Mouse (Mus musculus) midbrain, postnatal 0 days (tissue): ENCODE results near the gene Rex1bd. TPM values are rescaled to one million over a fixed set of nuclear protein-coding genes. Genes with fewer than 3 reads are reported as not detected.

Experiments
- ATAC-seq: fragments of 200-750 bp; cut with Nextera tagmentation; 2 replicates; pipeline ENCODE4 v1.8.0; 2017; ENCODE audit warnings: moderate number of reproducible peaks, mild to moderate bottlenecking, moderate TSS enrichment, moderate library complexity; ENCODE audit not compliant: low FRiP score
- DNase-seq: peaks from one replicate; pipeline ENCODE4 v3.0.0-alpha.2; 2015; ENCODE audit warnings: low spot score
- H3K27ac ChIP-seq: fragments of 300-500 bp; sonication (generic); 2 replicates; pipeline ENCODE4 v1.5.1; 2014; ENCODE audit warnings: low read depth, mild to moderate bottlenecking, low read length, mixed read lengths
- H3K27me3 ChIP-seq: fragments of 300-500 bp; sonication (generic); 2 replicates; pipeline ENCODE4 v1.6.1; 2014; ENCODE audit warnings: low read length, control low read depth, mixed read lengths; ENCODE audit not compliant: insufficient read depth
- H3K36me3 ChIP-seq: fragments of 300-500 bp; sonication (generic); 2 replicates; pipeline ENCODE4 v1.6.1; 2014; ENCODE audit warnings: low read length, control low read depth, mixed read lengths; ENCODE audit not compliant: insufficient read depth
- H3K4me1 ChIP-seq: fragments of 300-500 bp; sonication (generic); 2 replicates; pipeline ENCODE4 v1.6.1; 2014; ENCODE audit warnings: mild to moderate bottlenecking, control low read depth, antibody characterized with exemption, low read length, mixed read lengths; ENCODE audit not compliant: insufficient read depth
- H3K4me2 ChIP-seq: fragments of 300-500 bp; sonication (generic); 2 replicates; pipeline ENCODE4 v1.6.1; 2014; ENCODE audit warnings: low read depth, mild to moderate bottlenecking, low read length, mixed read lengths; ENCODE audit not compliant: poor library complexity, severe bottlenecking
- H3K4me3 ChIP-seq: fragments of 300-500 bp; sonication (generic); 2 replicates; pipeline ENCODE4 v1.5.1; 2014; ENCODE audit warnings: low read depth, mild to moderate bottlenecking, low read length, moderate library complexity
- H3K9ac ChIP-seq: fragments of 300-500 bp; sonication (generic); replicated peaks from 2 replicates; pipeline ENCODE4 v1.6.1; 2014; ENCODE audit warnings: mild to moderate bottlenecking, low read length, moderate library complexity, mixed read lengths; ENCODE audit not compliant: poor library complexity, severe bottlenecking
- H3K9me3 ChIP-seq: fragments of 300-500 bp; sonication (generic); 2 replicates; pipeline ENCODE4 v1.6.1; 2016; ENCODE audit warnings: low read length, control low read depth
- CTCF ChIP-seq: IDR thresholded peaks from 2 replicates; pipeline ENCODE4 v1.5.1; 2016; ENCODE audit warnings: antibody characterized with exemption, mild to moderate bottlenecking
- WGBS: fragments of 180-500 bp; shearing (Covaris S2); extraction: QIAGEN DNeasy Blood & Tissue Kit; methylation state at CpG from one replicate; pipeline ENCODE4 v1.1.7; 2014; 5-methylcytosine and 5-hydroxymethylcytosine counted together
- polyA plus RNA-seq: library from polyadenylated mRNA; unstranded; fragments of >200 nt; fragmentation: Nextera tagmentation; extraction: Ambion mirVana; gene quantifications from 2 replicates; pipeline ENCODE4 v1.2.1, GENCODE M21; 2015
- total RNA-seq: library from RNA; depleted of rRNA; stranded (reverse); fragments of >200 nt; gene quantifications from 2 replicates; pipeline ENCODE4 v1.2.3, GENCODE M21; 2014; rRNA removed

Gene Rex1bd
- total and polyA plus RNA-seq, 2 experiments from 2014 or later: 118 to 198 TPM

GRCm38 (mm10) chr8:70460199-70460598 is 46.4 kb downstream of the Rex1bd start:
- Histone ChIP-seq H3K4me3 (no peak overlapping the region), H3K27ac (no peak overlapping the region), H3K9me3 (no peaks in the 10 kb centered on the region), H3K9ac (no peak overlapping the region), H3K4me2 (no peak overlapping the region), H3K4me1 (0 out of 2 replicates have a peak, but pooled peaks cover 2% of the 10 kb centered on the region), H3K36me3 (peaks cover 2% of the 10 kb centered on the region; the same call in 1 of the 2 replicates), H3K27me3 (no peaks in the 10 kb centered on the region)
- TF ChIP-seq CTCF: no peak
- WGBS: 92% methylated on average over 5 of the region's 5 CpGs
- DNase-seq (no peak), ATAC-seq (no peak)

GRCm38 (mm10) chr8:70459636-70460035 is 46.9 kb downstream of the Rex1bd start:
- WGBS: 94% methylated on average over 2 of the region's 2 CpGs
- Histone ChIP-seq H3K27ac (no peak overlapping the region), H3K27me3 (no peaks in the 10 kb centered on the region), H3K9ac (no peak overlapping the region), H3K4me3 (no peak overlapping the region), H3K4me1 (0 out of 2 replicates have a peak, but pooled peaks cover 2% of the 10 kb centered on the region), H3K9me3 (no peaks in the 10 kb centered on the region), H3K36me3 (peaks cover 2% of the 10 kb centered on the region; the same call in 1 of the 2 replicates), H3K4me2 (no peak overlapping the region)
- ATAC-seq (no peak), DNase-seq (no peak)
- no peak for TF ChIP-seq CTCF

GRCm38 (mm10) chr8:70458462-70458861 is 48.1 kb downstream of the Rex1bd start:
- H3K4me2 ChIP-seq: no peak overlapping the region
- no peak overlapping the region for H3K4me3 ChIP-seq
- no peak for ATAC-seq
- H3K27ac ChIP-seq: no peak overlapping the region
- TF ChIP-seq CTCF: no peak
- no peaks in the 10 kb centered on the region for H3K27me3 ChIP-seq
- peaks cover 2% of the 10 kb centered on the region; the same call in 1 of the 2 replicates for H3K36me3 ChIP-seq
- WGBS: 84% methylated on average over 3 of the region's 3 CpGs
- no peak for DNase-seq
- 0 out of 2 replicates have a peak, but pooled peaks cover 2% of the 10 kb centered on the region for H3K4me1 ChIP-seq
- no peaks in the 10 kb centered on the region for H3K9me3 ChIP-seq
- no peak overlapping the region for H3K9ac ChIP-seq

GRCm38 (mm10) chr8:70457882-70458281 is 48.7 kb downstream of the Rex1bd start:
- TF ChIP-seq CTCF: no peak
- Histone ChIP-seq H3K36me3 (peaks cover 2% of the 10 kb centered on the region; the same call in 1 of the 2 replicates), H3K27me3 (no peaks in the 10 kb centered on the region), H3K9ac (no peak overlapping the region), H3K4me2 (no peak overlapping the region), H3K9me3 (no peaks in the 10 kb centered on the region), H3K4me3 (no peak overlapping the region), H3K27ac (no peak overlapping the region), H3K4me1 (no peaks in the 10 kb centered on the region)
- ATAC-seq: no peak
- 93% methylated on average over 6 of the region's 6 CpGs for WGBS
- no peak for DNase-seq

- WGBS: 95% methylated on average over 1 of the region's 1 CpGs
Measured at GRCm38 (mm10) chr8:70456996-70457395, 49.6 kb downstream of the Rex1bd start.

More at GRCm38 (mm10) chr8:70456996-70457395, 49.6 kb downstream of the Rex1bd start:
- H3K27ac ChIP-seq: no peak overlapping the region
- H3K27me3 ChIP-seq: no peaks in the 10 kb centered on the region
- no peak for DNase-seq
- no peak overlapping the region for H3K4me3 ChIP-seq
- H3K36me3 ChIP-seq: peaks cover 8% of the 10 kb centered on the region
- no peak for TF ChIP-seq CTCF
- no peak overlapping the region for H3K4me2 ChIP-seq
- no peaks in the 10 kb centered on the region for H3K9me3 ChIP-seq
- H3K9ac ChIP-seq: no peak overlapping the region
- no peaks in the 10 kb centered on the region for H3K4me1 ChIP-seq
- no peak for ATAC-seq

Other genes starting within 250 kb of the Rex1bd start
- 36.4 and 49.7 TPM in 2 replicates for gene Homer3, start 223.9 kb downstream of the Rex1bd start, total RNA-seq
- gene Homer3, start 223.9 kb downstream of the Rex1bd start, polyA plus RNA-seq: 13.8 and 18.3 TPM in 2 replicates
- 43.6 and 46.3 TPM in 2 replicates for gene Ddx49, start 204.3 kb downstream of the Rex1bd start, total RNA-seq
- 41.2 and 47.0 TPM in 2 replicates for gene Ddx49, start 204.3 kb downstream of the Rex1bd start, polyA plus RNA-seq
- gene Cope, start 204.2 kb downstream of the Rex1bd start, total RNA-seq: 97.1 and 106 TPM in 2 replicates
- 264 and 291 TPM in 2 replicates for gene Cope, start 204.2 kb downstream of the Rex1bd start, polyA plus RNA-seq
- gene Cers1, start 191.0 kb downstream of the Rex1bd start, total RNA-seq: 65.1 and 86.5 TPM in 2 replicates
- gene Cers1, start 191.0 kb downstream of the Rex1bd start, polyA plus RNA-seq: 47.9 and 51.3 TPM in 2 replicates
- gene Gdf1, start 176.9 kb downstream of the Rex1bd start, total RNA-seq: not detected in 2 replicates
- 4.8 and 5.3 TPM in 2 replicates for gene Gdf1, start 176.9 kb downstream of the Rex1bd start, polyA plus RNA-seq
- gene Upf1, start 153.5 kb downstream of the Rex1bd start, total RNA-seq: 39.6 and 45.4 TPM in 2 replicates
- 9.1 and 9.7 TPM in 2 replicates for gene Upf1, start 153.5 kb downstream of the Rex1bd start, polyA plus RNA-seq
- 0.19 and 0.49 TPM in 2 replicates for gene Comp, start 133.2 kb downstream of the Rex1bd start, total RNA-seq
- 0.38 and 0.77 TPM in 2 replicates for gene Comp, start 133.2 kb downstream of the Rex1bd start, polyA plus RNA-seq
- 56.3 and 57.4 TPM in 2 replicates for gene Crtc1, start 67.2 kb downstream of the Rex1bd start, total RNA-seq
- gene Crtc1, start 67.2 kb downstream of the Rex1bd start, polyA plus RNA-seq: 46.5 and 47.8 TPM in 2 replicates
- 48.9 and 51.0 TPM in 2 replicates for gene Klhl26, start 29.8 kb downstream of the Rex1bd start, total RNA-seq
- gene Klhl26, start 29.8 kb downstream of the Rex1bd start, polyA plus RNA-seq: 39.4 TPM in 2 replicates
- gene Tmem59l, start 19.4 kb downstream of the Rex1bd start, total RNA-seq: 168 and 206 TPM in 2 replicates
- 203 and 226 TPM in 2 replicates for gene Tmem59l, start 19.4 kb downstream of the Rex1bd start, polyA plus RNA-seq
- 4.1 and 4.3 TPM in 2 replicates for gene Crlf1, start 13.6 kb downstream of the Rex1bd start, total RNA-seq
- 9.4 and 10.9 TPM in 2 replicates for gene Crlf1, start 13.6 kb downstream of the Rex1bd start, polyA plus RNA-seq
- 357 and 402 TPM in 2 replicates for gene Uba52, start 4.0 kb upstream of the Rex1bd start, total RNA-seq
- 721 and 736 TPM in 2 replicates for gene Uba52, start 4.0 kb upstream of the Rex1bd start, polyA plus RNA-seq
- gene Fkbp8, start 21.0 kb upstream of the Rex1bd start, total RNA-seq: 490 and 533 TPM in 2 replicates
- 351 and 386 TPM in 2 replicates for gene Fkbp8, start 21.0 kb upstream of the Rex1bd start, polyA plus RNA-seq
- 36.3 and 38.2 TPM in 2 replicates for gene Kxd1, start 21.2 kb upstream of the Rex1bd start, total RNA-seq
- gene Kxd1, start 21.2 kb upstream of the Rex1bd start, polyA plus RNA-seq: 53.1 and 55.8 TPM in 2 replicates
- gene Ell, start 32.7 kb upstream of the Rex1bd start, total RNA-seq: 10.2 and 14.1 TPM in 2 replicates
- 12.6 and 13.2 TPM in 2 replicates for gene Ell, start 32.7 kb upstream of the Rex1bd start, polyA plus RNA-seq
- 176 and 180 TPM in 2 replicates for gene Isyna1, start 87.6 kb upstream of the Rex1bd start, total RNA-seq
- 140 and 146 TPM in 2 replicates for gene Isyna1, start 87.6 kb upstream of the Rex1bd start, polyA plus RNA-seq
- 279 and 392 TPM in 2 replicates for gene Ssbp4, start 102.1 kb upstream of the Rex1bd start, total RNA-seq
- 230 and 247 TPM in 2 replicates for gene Ssbp4, start 102.1 kb upstream of the Rex1bd start, polyA plus RNA-seq
- 1.8 and 2.2 TPM in 2 replicates for gene Lrrc25, start 109.4 kb upstream of the Rex1bd start, total RNA-seq
- 0.74 and 1.4 TPM in 2 replicates for gene Lrrc25, start 109.4 kb upstream of the Rex1bd start, polyA plus RNA-seq
- gene Gdf15, start 125.7 kb upstream of the Rex1bd start, total RNA-seq: 0.22 and 1.8 TPM in 2 replicates
- 0.26 and 0.32 TPM in 2 replicates for gene Gdf15, start 125.7 kb upstream of the Rex1bd start, polyA plus RNA-seq
- gene Pgpep1, start 153.6 kb upstream of the Rex1bd start, total RNA-seq: 40.2 and 60.6 TPM in 2 replicates
- 37.6 and 50.6 TPM in 2 replicates for gene Pgpep1, start 153.6 kb upstream of the Rex1bd start, polyA plus RNA-seq
- gene Lsm4, start 166.5 kb upstream of the Rex1bd start, total RNA-seq: 140 and 312 TPM in 2 replicates
- 157 and 169 TPM in 2 replicates for gene Lsm4, start 166.5 kb upstream of the Rex1bd start, polyA plus RNA-seq
- 470 and 553 TPM in 2 replicates for gene Jund, start 192.2 kb upstream of the Rex1bd start, total RNA-seq
- 91.0 and 99.3 TPM in 2 replicates for gene Jund, start 192.2 kb upstream of the Rex1bd start, polyA plus RNA-seq
- gene Iqcn, start 196.7 kb upstream of the Rex1bd start, total RNA-seq: 0.22 TPM in 1 of 2 replicates, not detected in the other
- 0.06 and 0.07 TPM in 2 replicates for gene Iqcn, start 196.7 kb upstream of the Rex1bd start, polyA plus RNA-seq
- not detected in 2 replicates for gene Gm3336, start 211.8 kb upstream of the Rex1bd start, total RNA-seq
- gene Gm3336, start 211.8 kb upstream of the Rex1bd start, polyA plus RNA-seq: not detected in 2 replicates
- gene Pde4c, start 217.0 kb upstream of the Rex1bd start, total RNA-seq: 0.77 and 1.5 TPM in 2 replicates
- gene Pde4c, start 217.0 kb upstream of the Rex1bd start, polyA plus RNA-seq: 0.21 and 0.39 TPM in 2 replicates
- gene Rab3a, start 247.9 kb upstream of the Rex1bd start, total RNA-seq: 649 and 670 TPM in 2 replicates
- gene Rab3a, start 247.9 kb upstream of the Rex1bd start, polyA plus RNA-seq: 726 and 813 TPM in 2 replicates